Mouse (Mus musculus) left cerebral cortex, postnatal 10 days (tissue): ENCODE data around the gene Naaladl2. TPM values are rescaled to one million over a fixed set of nuclear protein-coding genes. Genes with fewer than 3 reads are reported as not detected.
A peak's percentile ranks its signal among the peaks of the same experiment; 100 is the strongest.
"Not testable (repeated sequence)": the region's sequence is repeated elsewhere in the genome, so short reads cannot be mapped to it uniquely, and the experiment has no call there.

Experiments
- DNase-seq, 2 experiments: peaks; one replicate each; pipeline ENCODE4 v3.0.0; 2021 to 2022; ENCODE audit warnings: low spot score in 2 of 2, mixed read lengths in 1 of 2; ENCODE audit errors: extremely low spot score in 1 of 2
- intact Hi-C: fragments of 180-260 bp; cut with DNase I; formaldehyde crosslinking; loops from one replicate; pipeline ENCODE4 v1.15.1; 2025
- total RNA-seq, 2 experiments: library from RNA; stranded (reverse); gene quantifications; 2 replicates each; pipeline ENCODE4 v1.2.3; 2021

Naaladl2 gene
- total RNA-seq = 1 to 10 TPM; 1.7 to 2.3 TPM

DNA sequence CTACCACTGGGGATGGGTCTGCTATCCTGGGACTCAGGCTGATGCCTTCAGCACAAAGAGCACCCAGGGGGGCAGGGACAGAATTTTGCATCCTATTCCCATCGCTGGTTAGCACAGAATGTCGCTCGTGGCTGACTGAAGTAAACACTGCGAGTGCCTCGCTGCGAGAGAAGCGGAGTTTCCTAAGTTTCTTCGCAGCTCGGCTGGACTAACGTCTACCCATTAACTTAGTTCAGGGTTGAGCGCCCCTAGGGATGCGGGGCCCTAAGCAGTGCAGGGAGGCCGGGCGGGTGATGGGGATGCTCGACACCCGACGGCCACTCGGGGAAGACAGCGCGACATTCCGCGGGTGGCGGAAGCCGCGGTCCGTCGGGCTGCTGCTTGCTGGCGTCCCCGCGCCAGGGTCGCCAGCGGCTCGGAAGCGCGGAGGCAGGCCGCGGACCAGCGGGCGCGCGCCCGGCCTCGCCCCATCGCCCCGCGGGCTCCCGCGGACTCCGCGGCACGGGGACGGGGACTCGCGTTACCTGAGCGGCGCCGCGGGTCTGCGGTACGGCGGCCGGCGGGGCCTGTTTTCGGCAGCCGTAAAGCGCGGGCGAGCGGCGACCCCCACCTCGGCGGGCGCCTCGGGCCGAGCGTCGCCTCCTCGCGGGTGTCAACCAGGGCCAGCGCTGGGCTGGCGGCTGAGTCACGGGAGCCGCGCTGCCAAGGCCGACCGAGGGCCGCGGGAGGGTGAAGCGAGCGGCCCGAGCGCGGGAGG lies at the start of gene Naaladl2:
Naaladl2 (minus strand) TSS at position 707 of the 757 bp plus-strand sequence.
- intact Hi-C loops = no loop called here

DNA sequence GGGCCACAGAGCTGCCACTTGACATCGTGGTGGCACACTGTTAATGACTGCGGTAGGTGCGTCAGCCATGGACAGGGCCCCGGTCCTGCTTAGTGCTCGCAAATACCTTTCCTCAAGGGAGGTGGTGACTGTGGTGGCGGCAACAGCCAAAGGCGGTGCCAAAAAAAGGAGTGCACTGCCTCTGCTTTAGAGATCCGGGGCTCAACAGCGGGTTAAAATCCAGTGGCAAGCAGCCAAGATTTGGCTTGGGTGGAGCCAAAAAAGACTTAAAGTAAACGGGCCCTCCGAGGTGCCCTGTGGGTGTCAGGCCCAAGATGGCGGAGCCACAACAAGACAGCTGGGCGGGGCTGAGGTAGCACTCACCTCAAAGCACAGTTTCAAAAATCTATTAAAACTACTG lies 7.7 kb upstream of the Naaladl2 start:
- intact Hi-C loops = no loop called here
- DNase-seq = peak in 1 of 2 experiments; percentile 22

More for the DNA sequence above, at the start of gene Naaladl2:
- DNase-seq = peak; percentile 53 to 87

DNA sequence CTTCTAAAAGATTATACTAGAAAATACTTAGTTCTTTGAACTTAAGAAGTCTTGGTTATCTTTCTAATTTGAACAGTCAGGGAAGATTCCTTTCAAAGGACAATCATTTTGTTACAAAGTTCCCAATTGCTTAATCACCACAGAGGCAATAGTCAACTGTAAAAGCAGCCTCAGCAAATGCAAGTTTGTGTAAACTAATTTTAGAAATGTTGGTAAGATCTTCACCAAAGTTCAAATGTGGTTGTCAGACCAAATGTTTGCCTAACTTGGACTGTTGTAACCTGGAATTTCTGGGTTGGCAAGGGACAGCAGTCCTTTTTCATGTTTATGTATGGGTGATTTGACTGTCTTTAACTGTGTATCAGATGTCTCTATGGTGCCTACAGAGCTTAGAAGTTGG lies 3.2 kb upstream of the Naaladl2 start:
- DNase-seq = no peak
- intact Hi-C loops = no loop called here

DNA sequence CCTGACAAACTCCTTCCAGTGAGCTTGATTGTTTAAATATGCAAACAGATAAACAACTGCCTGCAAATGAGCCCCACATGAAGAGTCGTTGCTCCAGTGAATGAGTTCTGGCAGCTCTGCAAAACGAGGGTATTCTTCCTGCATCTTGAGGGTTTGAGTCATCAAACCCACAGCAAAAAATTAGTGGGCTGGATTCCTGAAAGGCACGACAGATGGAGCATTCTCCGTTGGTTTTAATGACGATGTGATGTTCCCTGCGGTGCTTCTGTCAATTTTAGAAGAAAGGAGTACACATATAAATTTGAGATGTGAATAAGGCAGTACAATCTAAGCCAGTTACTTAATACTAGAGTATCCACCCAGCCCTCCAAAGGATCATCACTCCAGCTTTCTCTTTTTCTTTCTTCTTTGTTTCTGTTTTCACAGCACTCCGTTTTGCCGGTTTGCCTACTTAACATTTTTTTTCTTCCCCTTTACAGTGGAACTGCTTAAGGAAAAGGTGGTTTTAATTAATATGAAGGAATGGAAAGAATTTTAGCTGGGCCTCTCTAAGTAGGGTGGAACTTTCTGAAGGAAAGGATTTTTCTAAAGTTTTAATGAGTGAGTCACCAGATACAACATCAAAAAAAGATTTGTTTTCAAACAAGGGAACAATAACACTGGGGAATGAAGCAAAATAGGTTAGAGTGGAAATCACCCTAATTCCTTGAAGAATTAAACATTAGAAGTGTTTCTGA lies 1.1 kb upstream of the Naaladl2 start:
- DNase-seq = peak in 1 of 2 experiments; percentile 31
- intact Hi-C loops = no loop called here

DNA sequence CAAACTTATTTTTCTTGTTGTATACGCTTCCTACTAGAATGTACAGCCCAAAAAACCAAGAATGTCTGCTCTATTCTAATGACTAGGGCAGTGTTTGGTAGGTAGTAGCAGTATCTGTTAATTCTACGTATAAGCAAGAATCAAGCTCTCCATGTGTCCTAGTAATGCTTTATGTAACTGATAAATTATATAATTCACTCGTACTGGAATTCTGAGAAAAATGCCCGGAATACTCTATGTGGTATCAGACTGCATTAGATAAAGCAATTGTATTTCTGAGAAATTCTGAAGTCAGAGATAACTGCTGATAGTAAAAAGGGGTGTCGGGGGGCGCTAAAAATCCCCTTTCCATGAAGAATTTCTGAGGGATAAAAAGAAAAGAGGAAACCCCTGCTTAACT lies 950 bp downstream of the Naaladl2 start:
- DNase-seq = no peak
- intact Hi-C loops = no loop called here

DNA sequence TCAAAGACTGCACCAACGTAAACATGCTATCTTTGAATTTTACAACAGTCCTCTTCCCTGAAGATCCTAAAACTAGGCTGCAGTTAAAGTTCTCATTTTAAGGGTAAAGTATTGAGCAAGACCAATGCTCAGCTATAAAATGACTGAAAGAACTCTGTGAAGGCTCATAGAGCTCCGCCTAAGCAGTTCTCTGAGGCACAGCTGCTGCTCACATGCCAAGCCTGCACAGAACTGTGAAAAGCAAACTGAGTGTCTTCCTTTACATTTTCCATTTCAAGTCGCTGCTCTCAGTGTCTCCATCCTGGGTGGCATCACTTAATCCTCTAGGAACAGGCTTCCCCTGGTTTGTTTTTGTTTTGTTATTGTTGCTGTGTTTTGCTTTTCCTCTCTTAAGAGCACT lies 12.2 kb downstream of the Naaladl2 start:
- intact Hi-C loops = no loop called here
- no peak for DNase-seq

DNA sequence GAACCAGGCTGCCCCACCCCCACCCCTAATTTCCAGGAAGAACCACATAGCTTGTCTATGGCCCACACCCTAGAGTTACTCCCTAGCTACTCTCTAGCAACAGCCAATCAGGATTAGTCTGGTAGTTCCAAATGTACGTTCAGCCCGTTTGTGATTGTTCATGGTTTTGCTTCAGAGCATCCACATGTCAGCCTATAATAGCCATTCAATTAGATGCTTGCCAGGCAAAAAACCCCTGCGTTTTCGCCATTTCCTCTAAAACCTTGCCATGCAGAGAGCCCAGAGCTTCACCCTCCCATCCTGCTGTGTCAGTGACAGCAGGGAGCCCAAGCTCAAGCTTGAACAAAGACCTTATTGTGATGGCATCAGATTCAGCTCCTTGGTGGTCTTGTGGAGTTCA lies 16.2 kb downstream of the Naaladl2 start:
- intact Hi-C loops = no loop called here
- no peak for DNase-seq

DNA sequence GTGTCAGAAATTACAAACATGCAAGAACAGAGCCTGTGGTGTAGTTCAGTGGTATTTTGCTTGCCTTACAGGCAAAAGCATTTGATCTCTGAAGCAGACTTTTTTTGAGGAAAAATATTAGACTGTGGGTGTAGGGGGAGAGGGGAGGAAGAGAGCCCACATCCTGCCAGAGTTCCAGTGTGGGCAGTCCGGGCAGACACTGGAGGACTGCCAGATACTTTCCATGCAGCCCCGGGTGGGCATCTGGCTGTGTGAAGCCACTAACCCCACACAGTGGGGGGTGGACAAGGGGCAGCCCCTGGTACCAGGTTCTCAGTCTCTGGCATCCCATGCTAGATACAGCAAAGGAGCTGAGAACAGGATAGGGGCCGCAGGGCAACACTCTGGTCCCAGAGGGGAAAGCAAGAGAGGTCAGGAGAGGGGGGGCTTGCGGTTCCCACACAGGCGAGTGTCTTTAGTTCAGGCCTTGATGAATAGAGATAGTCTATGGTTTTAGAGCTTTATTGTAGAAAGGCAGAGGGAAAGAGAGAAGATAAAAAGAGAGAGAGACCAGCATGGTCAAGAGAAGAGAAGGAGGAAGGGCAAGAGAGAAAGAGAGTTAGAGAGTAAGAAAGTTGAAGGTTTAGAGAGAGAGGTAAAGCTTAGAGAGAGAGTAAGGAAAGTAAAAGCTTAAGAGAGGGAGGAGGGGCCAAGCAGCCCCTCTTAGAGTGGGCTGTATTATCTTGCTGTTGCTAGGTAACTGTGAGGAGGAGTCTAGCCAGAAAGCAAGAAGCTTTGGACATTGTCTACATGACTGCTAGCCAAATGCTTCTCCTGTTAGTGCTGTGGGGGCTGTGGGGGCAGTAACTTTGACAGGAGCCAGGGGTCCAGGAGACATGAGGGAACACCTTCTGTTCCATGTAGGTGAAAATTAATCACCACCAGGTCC lies 18.9 kb downstream of the Naaladl2 start:
- peak in 1 of 2 experiments; percentile 30 for DNase-seq
- intact Hi-C loops = no loop called here

DNA sequence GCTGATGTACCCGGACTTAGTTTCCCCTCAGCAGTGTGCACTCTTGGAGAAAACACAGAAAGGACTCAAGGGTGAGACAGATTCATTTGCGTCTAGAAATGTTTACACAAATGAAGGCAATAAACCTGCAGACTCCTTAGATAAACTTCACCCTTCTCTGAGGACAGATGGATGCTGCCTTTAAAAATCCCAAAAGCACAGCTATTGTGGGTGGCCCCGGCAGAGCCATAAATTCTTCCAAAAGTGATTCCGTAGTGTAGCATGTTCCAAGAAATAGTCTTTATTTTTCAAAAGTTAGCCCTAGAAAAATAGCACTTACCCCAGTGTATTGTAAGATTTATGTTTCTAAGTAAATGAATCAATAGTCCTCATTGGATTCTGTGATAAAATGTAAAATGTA lies 31.0 kb downstream of the Naaladl2 start:
- DNase-seq = no peak
- intact Hi-C loops = no loop called here

DNA sequence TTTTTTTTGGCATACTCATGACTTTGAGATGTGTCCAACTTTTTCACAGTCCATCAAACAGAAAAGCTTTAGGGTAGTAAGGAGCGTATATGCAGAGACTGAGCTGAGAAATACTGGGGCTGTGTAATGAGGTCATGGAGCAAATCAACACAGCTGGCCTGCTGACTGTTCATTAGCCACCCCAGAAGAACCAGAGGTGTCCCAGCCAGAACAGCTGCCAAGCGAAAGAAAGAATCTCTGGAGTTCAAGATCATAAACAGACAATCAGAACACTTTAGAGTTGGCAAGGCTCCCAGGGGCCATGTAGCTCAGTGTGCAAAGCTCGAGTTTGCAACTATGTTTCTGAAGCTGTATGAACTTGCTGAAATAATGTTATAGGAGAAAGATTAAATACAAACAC lies 35.1 kb downstream of the Naaladl2 start:
- DNase-seq = peak in 1 of 2 experiments; percentile 32
- intact Hi-C loops = no loop called here

DNA sequence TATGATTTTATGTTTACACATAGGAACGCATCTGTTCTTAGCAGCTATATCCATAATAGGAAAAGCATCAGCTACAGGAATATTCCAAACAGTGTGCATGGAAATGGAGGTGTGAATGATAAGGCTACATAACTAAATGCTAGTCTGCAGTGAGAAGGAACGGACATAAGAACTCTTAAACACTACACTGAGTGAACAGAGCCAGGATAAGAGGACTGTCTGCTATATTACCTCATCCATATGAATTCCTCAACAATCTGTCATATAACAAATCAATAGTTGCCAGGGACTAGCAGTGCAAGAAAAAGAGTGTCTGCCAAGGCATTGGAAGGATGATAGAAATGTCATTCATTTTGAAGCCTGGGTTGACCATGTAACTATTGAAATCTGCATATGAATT lies 51.1 kb downstream of the Naaladl2 start:
- intact Hi-C loops = no loop called here
- no peak for DNase-seq

DNA sequence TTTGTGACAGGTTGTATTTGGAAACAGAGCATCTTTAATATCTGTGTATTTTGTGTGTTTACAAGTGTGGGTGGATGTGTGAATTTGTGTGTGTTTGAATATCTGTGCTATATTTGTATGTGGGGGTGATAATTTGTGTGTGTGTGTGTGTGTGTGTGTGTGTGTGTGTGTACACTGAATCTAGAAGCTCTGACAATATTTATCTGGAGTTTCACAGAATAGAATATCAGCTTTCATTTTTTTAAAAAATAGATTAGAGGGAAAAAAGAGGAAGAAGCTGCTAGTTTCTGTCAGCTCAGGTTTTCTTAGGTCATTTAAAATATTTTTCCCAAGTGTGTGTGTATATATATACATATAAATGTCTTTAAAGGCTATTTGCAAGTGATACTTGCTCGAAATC lies 68.3 kb downstream of the Naaladl2 start:
- intact Hi-C loops = no loop called here
- DNase-seq = no peak

DNA sequence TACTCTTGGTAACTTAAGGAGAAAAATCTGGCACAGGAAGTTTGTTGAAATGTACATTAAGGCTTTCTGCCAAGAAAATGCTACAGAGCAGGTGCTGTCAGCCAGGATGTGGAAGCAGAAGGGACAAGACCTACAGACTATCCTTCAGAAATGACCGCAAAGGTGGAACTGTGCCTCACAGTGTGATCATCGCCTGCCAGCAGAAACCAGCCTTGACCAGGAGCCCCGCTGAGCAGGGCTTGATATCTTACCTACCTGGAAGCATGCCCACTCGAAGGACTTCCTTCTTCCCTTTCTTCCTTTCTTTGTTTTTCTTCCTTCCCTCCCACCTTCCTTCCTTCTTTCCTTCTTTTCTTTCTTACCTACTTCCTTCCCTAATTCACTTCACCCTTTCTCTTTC lies 69.8 kb downstream of the Naaladl2 start:
- no peak for DNase-seq
- intact Hi-C loops = no loop called here

DNA sequence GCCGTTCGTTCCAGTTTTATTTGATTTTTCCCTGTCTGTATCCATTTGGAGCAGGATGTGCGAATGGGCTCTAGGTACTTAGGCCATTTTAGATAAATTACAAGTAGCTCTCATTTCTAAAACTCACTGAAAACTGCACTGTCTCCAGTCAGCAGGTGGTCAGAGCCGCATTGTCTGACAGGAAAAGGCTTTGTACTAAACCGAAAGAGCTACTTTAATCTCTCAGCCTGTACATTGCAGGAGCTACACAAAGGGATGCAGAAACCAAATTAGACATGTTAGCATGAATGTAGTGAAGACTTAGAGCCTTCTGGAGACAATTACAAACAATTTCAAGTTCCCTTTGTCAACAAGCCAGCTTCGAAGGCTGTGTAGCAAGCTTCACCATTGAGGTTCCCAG lies 70.2 kb downstream of the Naaladl2 start:
- DNase-seq = no peak
- intact Hi-C loops = no loop called here

DNA sequence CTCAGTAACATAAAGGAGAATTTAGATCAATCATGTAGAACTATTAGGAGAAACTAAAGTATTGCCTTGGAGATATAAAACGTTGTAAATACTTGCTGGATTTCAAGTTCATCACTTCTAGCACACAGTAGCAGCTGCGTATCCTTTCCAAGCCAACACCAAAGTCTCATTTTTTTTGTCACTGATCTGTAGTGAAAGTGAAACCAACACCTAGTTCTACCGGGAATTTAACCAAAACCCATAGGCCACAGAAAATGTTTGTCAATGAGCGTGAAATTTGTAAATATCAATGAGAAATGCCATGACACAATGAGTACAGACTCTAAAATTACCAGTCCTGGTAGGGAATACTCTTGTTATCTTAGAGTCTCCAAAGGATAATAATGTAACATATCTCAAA lies 80.8 kb downstream of the Naaladl2 start:
- intact Hi-C loops = no loop called here
- DNase-seq = no peak

DNA sequence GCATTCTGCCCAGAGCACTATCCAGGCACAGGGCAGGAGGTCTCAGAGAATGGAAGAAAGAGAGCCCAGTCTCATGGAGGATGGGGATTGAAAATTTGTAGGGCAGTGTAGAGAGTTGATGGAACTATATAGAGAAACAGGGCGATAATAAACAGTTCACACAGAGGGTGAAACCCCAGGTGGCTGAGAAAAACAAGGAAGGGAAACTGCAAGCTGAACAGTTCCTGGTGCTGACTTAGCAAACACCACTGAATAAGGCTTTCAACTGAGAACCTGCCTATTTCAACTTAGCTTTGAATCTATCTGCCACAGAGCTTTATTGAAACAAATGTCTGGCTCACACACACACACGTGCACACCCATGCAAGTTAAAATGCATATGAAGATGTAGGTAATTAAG lies 91.1 kb downstream of the Naaladl2 start:
- intact Hi-C loops = no loop called here
- DNase-seq = no peak

DNA sequence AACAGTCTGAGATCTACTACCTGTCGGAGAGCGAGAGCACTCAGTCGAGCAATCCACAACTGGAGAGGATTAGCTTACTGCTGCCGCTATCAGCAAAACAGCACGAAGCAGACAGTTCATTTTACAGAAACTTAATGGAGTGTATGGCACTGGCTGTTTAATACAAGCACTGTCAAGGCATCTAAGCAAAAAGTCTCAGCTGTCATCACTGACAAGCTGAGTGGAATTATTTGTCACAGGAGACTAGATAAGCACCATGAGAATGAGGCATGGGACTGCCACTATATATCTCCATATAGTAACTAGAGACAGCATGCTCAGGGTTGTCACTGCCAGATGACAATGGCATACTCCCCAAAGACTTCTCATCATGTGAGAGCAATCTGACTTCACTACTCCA lies 124.1 kb downstream of the Naaladl2 start:
- DNase-seq = no peak
- intact Hi-C loops = no loop called here

DNA sequence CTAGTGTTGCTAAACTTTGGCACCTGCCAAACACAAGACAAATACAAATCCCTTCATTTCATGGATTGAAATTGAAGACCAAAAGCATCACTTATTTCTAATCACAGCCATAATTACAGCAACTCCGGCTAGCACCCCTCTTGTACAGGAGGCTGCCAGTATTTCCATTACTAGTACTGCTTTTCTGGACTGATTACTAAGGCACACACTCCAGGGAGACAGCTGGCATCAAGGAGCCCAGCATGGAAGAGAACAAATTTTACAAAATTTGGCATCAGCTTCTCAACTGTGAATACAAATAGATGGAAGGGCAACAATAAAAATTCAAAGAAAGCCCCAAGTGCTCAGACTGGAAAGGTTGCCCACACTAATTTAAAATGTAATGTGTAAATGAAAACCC lies 133.3 kb downstream of the Naaladl2 start:
- no peak for DNase-seq
- intact Hi-C loops = no loop called here

DNA sequence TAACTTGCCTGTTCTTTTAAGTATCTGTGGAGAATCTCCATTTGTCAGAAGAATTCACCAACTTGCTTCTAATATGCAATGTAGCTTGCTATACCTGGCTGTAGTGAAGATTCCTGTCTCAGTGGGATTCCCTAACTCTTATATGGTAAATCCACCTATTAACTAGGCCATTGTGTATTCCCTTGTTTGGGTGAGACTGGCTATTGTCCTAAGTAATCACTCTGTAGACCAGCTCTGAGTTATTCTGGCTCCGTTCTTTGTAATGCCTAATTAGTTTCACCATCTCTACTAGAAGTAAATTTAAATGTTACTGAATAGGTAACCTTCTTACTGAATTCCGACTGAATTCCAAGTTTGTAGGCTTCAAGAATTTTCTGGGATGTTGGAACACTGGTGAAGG lies 137.3 kb downstream of the Naaladl2 start:
- DNase-seq = not testable (repeated sequence)

More for the DNA sequence above, 137.3 kb downstream of the Naaladl2 start:
- intact Hi-C loops = not testable (repeated sequence)
